ENCODE assay signal across 18 mouse cellular contexts in the genomic region with DNA sequence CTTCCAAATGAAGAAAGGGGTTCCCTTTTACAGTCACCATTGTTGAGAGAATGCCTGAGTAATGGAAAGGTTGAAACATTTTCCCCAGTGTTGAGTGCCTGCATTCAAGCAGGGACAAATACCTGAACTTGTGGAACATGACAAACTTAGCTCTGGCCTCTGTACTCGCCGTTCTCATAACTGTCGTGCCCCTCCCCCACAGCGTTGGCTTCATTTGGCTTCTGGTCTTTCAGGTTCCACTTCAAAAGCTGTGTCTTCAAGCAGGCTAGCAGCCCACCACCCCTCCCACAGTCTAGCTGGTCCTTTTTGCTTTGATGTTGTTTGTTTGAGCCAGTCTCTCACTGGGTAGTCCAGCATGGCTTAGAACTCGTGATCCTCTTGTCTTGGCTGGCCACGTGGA. TPM values are rescaled to one million over a fixed set of nuclear protein-coding genes. Genes with fewer than 3 reads are reported as not detected.
DNase-seq lines count a peak whose midpoint lies in the region; ATAC-seq and TF ChIP-seq lines count a peak whose summit lies in the region.
"Had no signal": no experiment of that assay in that cellular context is flagged by ENCODE, and none has a peak within 500 bp of the region (broad histone marks: within the 10 kb centered on the region; RNA-seq: fewer than 3 reads in every experiment).

No protein-coding gene starts in this region.

- H3K79me2 ChIP-seq in myocyte (ENCODE audit: control insufficient read depth, insufficient read depth), result peaks cover 14% of the 10 kb centered on the region

- H3ac ChIP-seq in myocyte (ENCODE audit: control insufficient read depth, insufficient read length), result no peak overlapping the region

- H3K4me2 ChIP-seq in kidney, embryonic 14.5 days (replicated peaks; ENCODE audit: low read depth, low read length), result no peak overlapping the region
- peak overlapping the region; percentile 90 for H3K4me2 ChIP-seq in myocyte (ENCODE audit: low read depth)
- H3K4me2 ChIP-seq in midbrain, embryonic 15.5 days, result no peak overlapping the region
- H3K4me2 ChIP-seq: embryonic facial prominence, embryonic 13.5 days; neural tube, embryonic 15.5 days had no signal

- H3K9me3 ChIP-seq in kidney, embryonic 14.5 days (ENCODE audit: control insufficient read depth, low read length), result no peaks in the 10 kb centered on the region
- H3K9me3 ChIP-seq in midbrain, embryonic 15.5 days, result no peaks in the 10 kb centered on the region
- H3K9me3 ChIP-seq: embryonic facial prominence, embryonic 13.5 days; neural tube, embryonic 15.5 days had no signal

- ATAC-seq in kidney, embryonic 14.5 days (ENCODE audit: low FRiP score, low TSS enrichment), result no peak
- no peak for ATAC-seq in midbrain, embryonic 15.5 days (replicated peaks)
- ATAC-seq: forebrain, embryonic 14.5 days; hindbrain, embryonic 16.5 days had no signal

- no peaks in the 10 kb centered on the region for H3K36me3 ChIP-seq in kidney, adult 2 months (ENCODE audit: control insufficient read depth, insufficient read depth, low read length)
- peaks cover 3% of the 10 kb centered on the region; the same call in 1 of the 2 replicates for H3K36me3 ChIP-seq in kidney, embryonic 14.5 days (ENCODE audit: control insufficient read depth, insufficient read depth, low read length)
- H3K36me3 ChIP-seq in myocyte (ENCODE audit: control insufficient read depth, insufficient read depth), result peaks cover 5% of the 10 kb centered on the region
- no peaks in the 10 kb centered on the region for H3K36me3 ChIP-seq in midbrain, embryonic 15.5 days (replicated peaks)
- H3K36me3 ChIP-seq: embryonic facial prominence, embryonic 13.5 days; neural tube, embryonic 15.5 days had no signal

- 46% methylated on average over 6 of the region's 6 CpGs for WGBS in kidney, adult 2 months
- WGBS in kidney, embryonic 14.5 days, result 33% methylated on average over 6 of the region's 6 CpGs
- 31% methylated on average over 6 of the region's 6 CpGs for WGBS in bone marrow, adult 2 months
- WGBS in midbrain, embryonic 15.5 days, result 59% methylated on average over 6 of the region's 6 CpGs

- H3K4me1 ChIP-seq in kidney, adult 2 months (ENCODE audit: control insufficient read depth, insufficient read depth, low read length), result peaks cover 2% of the 10 kb centered on the region; the same call in 1 of the 2 replicates
- H3K4me1 ChIP-seq in kidney, embryonic 14.5 days (ENCODE audit: control insufficient read depth, insufficient read depth, low read length), result 0 out of 2 replicates have a peak, but pooled peaks cover 3% of the 10 kb centered on the region
- H3K4me1 ChIP-seq in bone marrow, adult 2 months (ENCODE audit: control insufficient read depth, insufficient read depth, low read length), result peaks cover 3% of the 10 kb centered on the region
- H3K4me1 ChIP-seq in midbrain, embryonic 15.5 days, result no peaks in the 10 kb centered on the region; the same call in 1 of the 2 replicates
- H3K4me1 ChIP-seq: embryonic facial prominence, embryonic 13.5 days had no signal

- no peaks in the 10 kb centered on the region for H3K27me3 ChIP-seq in kidney, adult 2 months (replicated peaks; ENCODE audit: control insufficient read depth, insufficient read depth, low read length)
- H3K27me3 ChIP-seq in kidney, embryonic 14.5 days (ENCODE audit: control insufficient read depth, insufficient read depth, low read length), result no peaks in the 10 kb centered on the region
- no peaks in the 10 kb centered on the region for H3K27me3 ChIP-seq in myocyte (ENCODE audit: control insufficient read depth, insufficient read depth, insufficient read length)
- H3K27me3 ChIP-seq in midbrain, embryonic 15.5 days (replicated peaks), result no peaks in the 10 kb centered on the region; the same call in 1 of the 2 replicates
- H3K27me3 ChIP-seq: embryonic facial prominence, embryonic 13.5 days; neural tube, embryonic 15.5 days had no signal

- H3K27ac ChIP-seq in kidney, adult 2 months (ENCODE audit: insufficient read depth, low read depth, low read length), result 0 out of 2 replicates have a peak overlapping the region, but pooled peaks have one; percentile 23
- H3K27ac ChIP-seq in kidney, embryonic 14.5 days (ENCODE audit: low read depth, low read length), result no peak overlapping the region
- peak overlapping the region; percentile 80 for H3K27ac ChIP-seq in bone marrow, adult 2 months (ENCODE audit: control insufficient read depth, insufficient read depth, low read depth, low read length, poor library complexity)
- no peak overlapping the region for H3K27ac ChIP-seq in midbrain, embryonic 15.5 days
- H3K27ac ChIP-seq: embryonic facial prominence, embryonic 13.5 days; left cerebral cortex, adult 2 months; neural tube, embryonic 15.5 days had no signal

- no peak for DNase-seq in kidney, adult 2 months
- DNase-seq in lung, postnatal 36 days, result peak; percentile 63
- DNase-seq in lung, postnatal 14 days, result no peak
- DNase-seq in layer of hippocampus, postnatal 36 days, result no peak
- DNase-seq: adrenal gland, adult 2 months; cerebellum, adult 9-11 months; left cerebral cortex, postnatal 4 days; liver; midbrain, embryonic 14.5 days had no signal

- no peak overlapping the region for H3K4me3 ChIP-seq in kidney, adult 2 months (ENCODE audit: insufficient read depth, low read depth, low read length)
- no peak overlapping the region for H3K4me3 ChIP-seq in kidney, embryonic 14.5 days (ENCODE audit: low read length)
- peak overlapping the region; percentile 39 for H3K4me3 ChIP-seq in bone marrow, adult 2 months (replicated peaks; ENCODE audit: control insufficient read depth, low read depth, low read length)
- peak overlapping the region; percentile 62 for H3K4me3 ChIP-seq in myocyte
- no peak overlapping the region for H3K4me3 ChIP-seq in midbrain, embryonic 15.5 days
- H3K4me3 ChIP-seq: left cerebral cortex, adult 2 months; neural tube, embryonic 15.5 days had no signal

- no peak for TF ChIP-seq CTCF in kidney, adult 2 months (conservative IDR thresholded peaks at IDR 0.05; ENCODE audit: insufficient read depth, insufficient read length, low read depth, low read length)
- no peak for TF ChIP-seq CTCF in bone marrow, adult 2 months (IDR thresholded peaks at IDR 0.05; ENCODE audit: control insufficient read depth, insufficient read depth, low read length)

- H3K9ac ChIP-seq in kidney, embryonic 14.5 days (ENCODE audit: low read depth, low read length), result no peak overlapping the region
- H3K9ac ChIP-seq in midbrain, embryonic 15.5 days, result no peak overlapping the region
- H3K9ac ChIP-seq: embryonic facial prominence, embryonic 13.5 days; neural tube, embryonic 15.5 days had no signal

- TF ChIP-seq POLR2A in kidney, adult 2 months (IDR thresholded peaks at IDR 0.05; ENCODE audit: low read depth, low read length), result no peak
- no peak for TF ChIP-seq POLR2A in bone marrow, adult 2 months (IDR thresholded peaks at IDR 0.05; ENCODE audit: borderline replicate concordance, control insufficient read depth, low read depth, low read length)
- no peak for TF ChIP-seq POLR2A in myocyte (IDR thresholded peaks at IDR 0.05; ENCODE audit: insufficient read length, low read depth)

TF ChIP-seq in myocyte, 11 proteins besides CTCF, POLR2A, EP300 and RAD21:
- TF ChIP-seq REST (IDR thresholded peaks at IDR 0.05; ENCODE audit: insufficient read depth, insufficient read length), result no peak
- TF ChIP-seq SRF (IDR thresholded peaks at IDR 0.05; ENCODE audit: control insufficient read depth, insufficient read length, low read depth), result no peak
TF ChIP-seq in myocyte: peak in this region for 0.

RNA-seq across cellular contexts. Expression of a gene that starts 1.5 kb away (rescaled TPM):
- polyA plus RNA-seq in kidney, adult 2 months (2012; rRNA removed), result 72.2 and 74.1 TPM in 2 replicates
- polyA plus RNA-seq in kidney, embryonic 14.5 days (2014; fragmentation: Nextera tagmentation; extraction: Ambion mirVana), result 188 and 190 TPM in 2 replicates
- polyA plus RNA-seq in bone marrow, adult 2 months (2011; ENCODE audit: insufficient read depth, insufficient read length, low replicate concordance, missing spikeins), result 5.3 and 33.2 TPM in 2 replicates
- polyA plus RNA-seq in myocyte (2012; fragmentation: generic; extraction: Trizol), result 294 TPM
- 17.5 and 19.7 TPM in 2 replicates for polyA plus RNA-seq in midbrain, embryonic 15.5 days (2015; fragmentation: Nextera tagmentation; extraction: Ambion mirVana)
- total RNA-seq in layer of hippocampus, postnatal 36 days (2021), result 1 to 10 TPM; 5.1 to 5.7 TPM

RNA-seq across cellular contexts. Expression of a gene that starts 8.3 kb away (rescaled TPM):
- polyA plus RNA-seq in kidney, adult 2 months (2012; rRNA removed), result 17.4 and 22.1 TPM in 2 replicates
- 0.28 and 0.29 TPM in 2 replicates for polyA plus RNA-seq in kidney, embryonic 14.5 days (2014; fragmentation: Nextera tagmentation; extraction: Ambion mirVana)
- not detected in 2 replicates for polyA plus RNA-seq in bone marrow, adult 2 months (2011; ENCODE audit: insufficient read depth, insufficient read length, low replicate concordance, missing spikeins)
- polyA plus RNA-seq in myocyte (2012; fragmentation: generic; extraction: Trizol), result 0.05 TPM
- 0.09 TPM in 1 of 2 replicates, not detected in the other for polyA plus RNA-seq in midbrain, embryonic 15.5 days (2015; fragmentation: Nextera tagmentation; extraction: Ambion mirVana)
- total RNA-seq in layer of hippocampus, postnatal 36 days (2021), result under 1 TPM; 0.15 to 0.30 TPM
- polyA plus RNA-seq: embryonic facial prominence, embryonic 13.5 days; neural tube, embryonic 15.5 days had no signal

RNA-seq across cellular contexts. Expression of a gene that starts 15.7 kb away (rescaled TPM):
- 8.9 and 9.2 TPM in 2 replicates for polyA plus RNA-seq in kidney, adult 2 months (2012; rRNA removed)
- 6.9 and 9.7 TPM in 2 replicates for polyA plus RNA-seq in kidney, embryonic 14.5 days (2014; fragmentation: Nextera tagmentation; extraction: Ambion mirVana)
- 10.7 and 22.4 TPM in 2 replicates for polyA plus RNA-seq in bone marrow, adult 2 months (2011; ENCODE audit: insufficient read depth, insufficient read length, low replicate concordance, missing spikeins)
- 3.8 TPM for polyA plus RNA-seq in myocyte (2012; fragmentation: generic; extraction: Trizol)
- polyA plus RNA-seq in midbrain, embryonic 15.5 days (2015; fragmentation: Nextera tagmentation; extraction: Ambion mirVana), result 1.6 and 1.7 TPM in 2 replicates
- total RNA-seq in layer of hippocampus, postnatal 36 days (2021), result under 1 TPM; 0.62 to 0.99 TPM

RNA-seq across cellular contexts. Expression of a gene that starts 24.2 kb away (rescaled TPM):
- 8.2 and 10.9 TPM in 2 replicates for polyA plus RNA-seq in kidney, adult 2 months (2012; rRNA removed)
- polyA plus RNA-seq in kidney, embryonic 14.5 days (2014; fragmentation: Nextera tagmentation; extraction: Ambion mirVana), result 21.3 and 47.4 TPM in 2 replicates
- polyA plus RNA-seq in bone marrow, adult 2 months (2011; ENCODE audit: insufficient read depth, insufficient read length, low replicate concordance, missing spikeins), result 17.6 and 19.1 TPM in 2 replicates
- 17.1 TPM for polyA plus RNA-seq in myocyte (2012; fragmentation: generic; extraction: Trizol)
- polyA plus RNA-seq in midbrain, embryonic 15.5 days (2015; fragmentation: Nextera tagmentation; extraction: Ambion mirVana), result 44.9 and 45.8 TPM in 2 replicates
- total RNA-seq in layer of hippocampus, postnatal 36 days (2021), result 10 to 100 TPM; 35.0 to 36.2 TPM

RNA-seq across cellular contexts. Expression of a gene that starts 34.5 kb away (rescaled TPM):
- polyA plus RNA-seq in kidney, adult 2 months (2012; rRNA removed), result 8.0 and 9.2 TPM in 2 replicates
- 1.4 and 1.5 TPM in 2 replicates for polyA plus RNA-seq in kidney, embryonic 14.5 days (2014; fragmentation: Nextera tagmentation; extraction: Ambion mirVana)
- polyA plus RNA-seq in bone marrow, adult 2 months (2011; ENCODE audit: insufficient read depth, insufficient read length, low replicate concordance, missing spikeins), result 0.50 and 1.9 TPM in 2 replicates
- 0.54 TPM for polyA plus RNA-seq in myocyte (2012; fragmentation: generic; extraction: Trizol)
- 176 and 179 TPM in 2 replicates for polyA plus RNA-seq in midbrain, embryonic 15.5 days (2015; fragmentation: Nextera tagmentation; extraction: Ambion mirVana)
- 1,000 to 10,000 TPM; 1,719 to 2,032 TPM for total RNA-seq in layer of hippocampus, postnatal 36 days (2021)

Comparison
In these comparisons a context has a peak if more than half of its experiments do, and no peak if none do; other contexts are left out.
1. H3K27ac ChIP-seq: peak in kidney, adult 2 months (single experiment) and bone marrow, adult 2 months (single experiment); none in kidney, embryonic 14.5 days (single experiment) and midbrain, embryonic 15.5 days (single experiment).
2. RNA of a gene that starts 8.3 kb away (polyA plus RNA-seq): 17.4 to 22.1 TPM in kidney, adult 2 months; not detected in bone marrow, adult 2 months, 0.28 to 0.29 TPM in kidney, embryonic 14.5 days, 0.09 TPM in midbrain, embryonic 15.5 days and 0.05 TPM in myocyte (single experiment); every median in the first group is over 10 times any median in the second.
3. H3K4me3 ChIP-seq: peak in bone marrow, adult 2 months (single experiment) and myocyte (single experiment); none in kidney, adult 2 months (single experiment), kidney, embryonic 14.5 days (single experiment) and midbrain, embryonic 15.5 days (single experiment).